Mouse (Mus musculus) limb, embryonic 10.5 days (tissue): Measurements from ENCODE around the gene Flvcr1. TPM values are rescaled to one million over a fixed set of nuclear protein-coding genes. Genes with fewer than 3 reads are reported as not detected.

Experiments used
- DNase-seq: peaks from one replicate; pipeline ENCODE4 v3.0.0-alpha.2; 2017; ENCODE audit warnings: low spot score
- H3K27ac ChIP-seq: fragments of 300-500 bp; sonication (generic); 2 replicates; pipeline ENCODE4 v1.5.1; 2016; ENCODE audit warnings: mild to moderate bottlenecking
- H3K27me3 ChIP-seq: fragments of 300-500 bp; sonication (generic); 2 replicates; pipeline ENCODE4 v1.6.1; 2016; ENCODE audit warnings: low read depth, mild to moderate bottlenecking; ENCODE audit not compliant: poor library complexity, severe bottlenecking
- H3K36me3 ChIP-seq: fragments of 300-500 bp; sonication (generic); 2 replicates; pipeline ENCODE4 v1.6.1; 2016; ENCODE audit warnings: mild to moderate bottlenecking, moderate library complexity
- H3K4me1 ChIP-seq: fragments of 300-500 bp; sonication (generic); 2 replicates; pipeline ENCODE4 v1.6.1; 2016
- H3K4me3 ChIP-seq: fragments of 300-500 bp; sonication (generic); 2 replicates; pipeline ENCODE4 v1.5.1; 2016; ENCODE audit warnings: mild to moderate bottlenecking, moderate library complexity
- H3K9me3 ChIP-seq: fragments of 300-500 bp; sonication (generic); replicated peaks from 2 replicates; pipeline ENCODE4 v1.6.1; 2016; ENCODE audit warnings: mild to moderate bottlenecking
- WGBS: fragments of 180-500 bp; shearing (Covaris S2); methylation state at CpG from one replicate; pipeline ENCODE4 v1.1.7; 2016; 5-methylcytosine and 5-hydroxymethylcytosine counted together
- polyA plus RNA-seq: library from polyadenylated mRNA; unstranded; fragments of >200 nt; fragmentation: Nextera tagmentation; extraction: Ambion mirVana; gene quantifications from 2 replicates; pipeline ENCODE4 v1.2.1, GENCODE M21; 2016

Flvcr1 gene
- polyA plus RNA-seq, 1 experiment from 2014 or later, result 6.9 TPM

DNA sequence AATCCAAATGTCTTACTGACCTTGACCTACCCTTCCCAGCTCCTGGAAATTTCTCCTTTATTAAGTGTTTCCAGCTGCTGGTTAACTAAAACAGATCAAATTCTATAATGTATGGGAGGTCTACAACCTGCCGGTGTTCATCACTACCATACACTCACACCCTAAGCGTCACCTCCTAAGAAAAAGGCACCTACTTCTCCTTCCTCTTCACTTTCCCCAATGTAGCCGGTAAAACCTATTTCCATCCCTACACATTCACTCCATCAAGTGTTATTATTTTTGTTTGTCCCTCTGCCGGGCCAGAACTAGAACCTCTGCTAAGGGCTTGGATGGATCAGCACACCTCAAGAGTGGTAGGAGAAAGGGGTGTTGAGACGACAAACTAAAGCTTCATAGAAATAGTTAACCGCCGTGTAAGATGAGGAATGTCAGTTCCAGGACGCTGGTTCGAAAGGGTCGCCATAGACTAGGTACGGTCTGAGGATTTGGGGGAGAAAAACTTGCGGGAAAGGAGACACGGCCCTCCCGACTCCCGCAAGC lies 36.4 kb upstream of the Flvcr1 start:
- peaks cover 26% of the 10 kb centered on the region for H3K4me1 ChIP-seq
- peak overlapping the region; percentile 94 for H3K27ac ChIP-seq
- 5% methylated on average over 15 of the region's 15 CpGs for WGBS
- H3K36me3 ChIP-seq, result peaks cover 30% of the 10 kb centered on the region
- peaks cover 9% of the 10 kb centered on the region for H3K27me3 ChIP-seq
- DNase-seq, result no peak
- H3K4me3 ChIP-seq, result peak overlapping the region; percentile 97
- H3K9me3 ChIP-seq, result no peaks in the 10 kb centered on the region

DNA sequence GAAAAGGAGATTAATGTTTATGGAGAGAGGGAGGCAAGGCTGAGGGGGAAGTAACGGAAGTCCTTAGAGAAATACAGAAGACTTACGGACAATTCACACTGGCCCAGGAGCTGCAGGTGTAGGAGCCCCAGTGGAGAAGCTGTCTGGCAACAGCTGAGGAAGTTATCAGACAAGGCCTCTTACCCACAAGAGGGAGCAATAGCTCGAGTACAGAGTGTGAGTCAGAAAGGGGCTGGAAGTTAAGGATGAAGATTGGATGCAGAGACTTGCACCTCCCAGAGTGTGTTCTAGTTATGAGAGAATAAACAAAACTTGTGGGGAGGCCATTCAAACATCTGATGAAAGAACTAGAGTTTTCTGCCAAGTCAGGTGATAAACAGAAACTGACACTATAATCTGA lies 31.5 kb upstream of the Flvcr1 start:
- 70% methylated on average over 3 of the region's 3 CpGs for WGBS

DNA sequence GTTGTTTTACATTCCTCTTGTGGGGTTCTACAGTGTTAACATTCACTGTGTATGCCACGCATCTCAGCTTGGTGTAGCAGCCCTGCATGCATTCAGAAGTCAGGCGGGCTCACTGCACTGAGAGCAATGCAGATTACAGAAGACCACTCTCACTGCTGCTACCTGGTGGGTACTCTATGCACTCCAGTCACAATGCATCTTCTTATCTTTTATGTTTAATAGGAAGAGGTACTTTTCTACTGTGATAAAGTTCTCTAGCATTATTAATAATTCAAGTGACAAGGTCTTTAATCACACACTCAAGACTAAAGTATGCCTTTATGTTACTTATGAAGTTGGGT lies 29.5 kb upstream of the Flvcr1 start:
- 79% methylated on average over 2 of the region's 2 CpGs for WGBS
- Histone ChIP-seq H3K36me3 (peaks cover 3% of the 10 kb centered on the region; the same call in 1 of the 2 replicates), H3K27ac (no peak overlapping the region), H3K9me3 (no peaks in the 10 kb centered on the region), H3K27me3 (no peaks in the 10 kb centered on the region), H3K4me3 (no peak overlapping the region), H3K4me1 (no peaks in the 10 kb centered on the region)
- no peak for DNase-seq

More for the DNA sequence above, 31.5 kb upstream of the Flvcr1 start:
- Histone ChIP-seq H3K27ac (no peak overlapping the region), H3K36me3 (peaks cover 3% of the 10 kb centered on the region; the same call in 1 of the 2 replicates), H3K4me1 (peaks cover 7% of the 10 kb centered on the region), H3K27me3 (peaks cover 9% of the 10 kb centered on the region), H3K4me3 (no peak overlapping the region), H3K9me3 (no peaks in the 10 kb centered on the region)
- no peak for DNase-seq

DNA sequence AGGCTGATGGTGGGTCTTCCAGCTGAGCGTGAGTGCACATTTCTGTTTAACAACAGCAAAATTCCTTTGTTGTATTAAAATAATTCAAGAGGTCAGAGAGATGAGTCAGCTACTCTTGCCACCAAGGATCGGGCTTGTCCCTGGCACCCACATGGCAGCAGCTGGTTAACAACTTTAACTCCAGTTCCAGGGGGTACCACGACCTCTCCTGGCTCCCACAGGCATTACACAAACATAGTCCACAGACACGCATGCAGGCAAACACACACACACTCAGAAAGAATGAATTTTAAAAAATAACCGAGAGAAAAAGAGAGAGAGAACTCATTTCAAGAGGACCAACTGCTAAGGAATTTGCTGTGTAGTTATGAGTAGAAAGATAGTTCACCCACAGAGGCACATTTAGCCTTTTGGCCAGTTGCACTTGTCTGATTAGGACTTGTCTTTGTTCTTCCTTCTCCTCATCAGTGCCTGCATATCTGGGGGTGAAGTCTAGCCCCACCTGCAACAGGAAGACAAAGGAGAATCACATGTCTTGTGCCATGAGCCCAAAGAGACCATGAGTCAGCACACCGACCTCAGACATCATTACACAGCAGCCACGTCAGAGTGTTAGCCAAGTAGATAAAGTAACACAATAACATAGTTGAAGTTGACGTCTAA lies 29.0 kb upstream of the Flvcr1 start:
- DNase-seq, result no peak
- Histone ChIP-seq H3K27ac (no peak overlapping the region), H3K27me3 (no peaks in the 10 kb centered on the region), H3K4me1 (no peaks in the 10 kb centered on the region), H3K36me3 (peaks cover 3% of the 10 kb centered on the region; the same call in 1 of the 2 replicates), H3K9me3 (no peaks in the 10 kb centered on the region), H3K4me3 (no peak overlapping the region)
- 79% methylated on average over 8 of the region's 8 CpGs for WGBS

GRCm38 (mm10) chr1:191053555-191053954 lies 27.6 kb upstream of the Flvcr1 start:
- WGBS, result 76% methylated on average over 3 of the region's 3 CpGs
- Histone ChIP-seq H3K9me3 (no peaks in the 10 kb centered on the region), H3K27me3 (no peaks in the 10 kb centered on the region), H3K36me3 (peaks cover 3% of the 10 kb centered on the region; the same call in 1 of the 2 replicates), H3K4me3 (no peak overlapping the region), H3K27ac (no peak overlapping the region), H3K4me1 (no peaks in the 10 kb centered on the region)
- DNase-seq, result no peak

GRCm38 (mm10) chr1:191046231-191046824 lies 20.4 kb upstream of the Flvcr1 start:
- DNase-seq, result no peak
- Histone ChIP-seq H3K4me3 (no peak overlapping the region), H3K27ac (no peak overlapping the region), H3K9me3 (no peaks in the 10 kb centered on the region), H3K4me1 (no peaks in the 10 kb centered on the region), H3K36me3 (no peaks in the 10 kb centered on the region), H3K27me3 (no peaks in the 10 kb centered on the region)
- 81% methylated on average over 7 of the region's 7 CpGs for WGBS

DNA sequence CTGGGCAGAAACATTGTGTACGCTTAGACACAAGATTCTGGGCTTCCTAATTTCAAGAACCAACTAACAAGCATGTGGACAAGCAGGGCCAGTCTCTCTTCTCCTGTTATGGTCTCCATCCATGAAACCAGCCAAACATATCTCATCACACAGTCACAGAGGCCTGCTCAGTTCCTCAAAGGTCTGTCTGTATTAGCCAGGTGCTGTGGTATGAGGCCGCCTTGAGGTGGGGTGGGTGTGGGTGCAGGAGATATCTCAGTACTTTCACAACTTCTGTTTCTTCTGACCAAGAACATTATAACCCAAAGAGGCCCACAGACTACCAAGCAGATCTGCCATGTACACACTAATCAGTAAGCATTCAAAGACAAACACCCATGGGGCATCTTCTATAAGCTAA lies 19.3 kb upstream of the Flvcr1 start:
- Histone ChIP-seq H3K4me3 (no peak overlapping the region), H3K27ac (no peak overlapping the region)
- WGBS, result 96% methylated on average over 2 of the region's 2 CpGs

GRCm38 (mm10) chr1:191042688-191043087 lies 16.7 kb upstream of the Flvcr1 start:
- Histone ChIP-seq H3K27ac (no peak overlapping the region), H3K4me1 (no peaks in the 10 kb centered on the region), H3K27me3 (no peaks in the 10 kb centered on the region), H3K4me3 (no peak overlapping the region), H3K36me3 (no peaks in the 10 kb centered on the region), H3K9me3 (no peaks in the 10 kb centered on the region)
- DNase-seq, result no peak
- WGBS, result 74% methylated on average over 3 of the region's 3 CpGs

More for the DNA sequence above, 19.3 kb upstream of the Flvcr1 start:
- Histone ChIP-seq H3K4me1 (no peaks in the 10 kb centered on the region), H3K9me3 (no peaks in the 10 kb centered on the region), H3K36me3 (no peaks in the 10 kb centered on the region), H3K27me3 (no peaks in the 10 kb centered on the region)
- no peak for DNase-seq

DNA sequence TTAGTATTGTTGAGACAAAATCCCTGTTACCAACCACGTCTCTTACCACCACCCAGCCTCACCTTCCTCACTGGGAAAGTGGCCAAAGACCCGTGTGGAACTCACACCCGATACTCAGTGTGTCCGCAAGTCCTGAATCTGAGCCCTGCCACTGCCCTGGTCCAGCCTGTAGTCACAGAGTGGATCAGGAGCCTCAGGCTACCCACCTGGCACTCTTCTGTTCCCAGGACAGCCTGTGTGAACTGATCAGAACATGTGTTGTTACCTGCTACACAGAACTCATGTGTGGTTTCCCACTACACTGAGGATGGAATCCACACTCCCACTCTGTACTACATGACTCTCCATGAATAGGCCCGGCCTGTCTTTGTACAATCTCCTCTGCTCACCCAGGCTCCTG lies 16.1 kb upstream of the Flvcr1 start:
- no peak overlapping the region for H3K4me3 ChIP-seq
- H3K27ac ChIP-seq, result no peak overlapping the region
- no peaks in the 10 kb centered on the region for H3K9me3 ChIP-seq
- no peaks in the 10 kb centered on the region for H3K27me3 ChIP-seq
- no peak for DNase-seq
- no peaks in the 10 kb centered on the region for H3K4me1 ChIP-seq
- H3K36me3 ChIP-seq, result no peaks in the 10 kb centered on the region
- 86% methylated on average over 5 of the region's 5 CpGs for WGBS

DNA sequence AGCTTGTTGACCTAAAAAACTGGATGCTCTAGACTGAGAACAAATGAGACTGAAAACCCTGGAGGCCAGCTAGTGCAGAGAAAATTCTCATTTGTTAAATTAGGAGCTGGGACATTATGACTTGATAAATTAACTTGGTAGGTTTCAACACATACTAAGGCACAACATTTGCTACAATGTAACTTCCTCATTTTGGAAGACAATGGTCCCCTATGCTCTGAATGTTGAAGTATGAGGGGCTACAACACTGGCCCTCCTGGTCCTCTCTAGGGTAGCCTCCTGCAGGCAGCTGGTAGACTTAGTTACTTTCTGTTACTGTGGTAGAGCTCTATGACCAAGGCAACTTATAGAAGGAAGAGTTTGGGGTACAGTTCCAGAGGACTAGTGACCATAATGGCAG lies 15.4 kb upstream of the Flvcr1 start:
- no peak for DNase-seq
- Histone ChIP-seq H3K36me3 (no peaks in the 10 kb centered on the region), H3K4me3 (no peak overlapping the region), H3K4me1 (no peaks in the 10 kb centered on the region), H3K9me3 (no peaks in the 10 kb centered on the region), H3K27ac (no peak overlapping the region), H3K27me3 (no peaks in the 10 kb centered on the region)

GRCm38 (mm10) chr1:191037999-191038398 lies 12.0 kb upstream of the Flvcr1 start:
- Histone ChIP-seq H3K27ac (no peak overlapping the region), H3K4me3 (no peak overlapping the region), H3K27me3 (no peaks in the 10 kb centered on the region), H3K36me3 (no peaks in the 10 kb centered on the region), H3K4me1 (no peaks in the 10 kb centered on the region), H3K9me3 (no peaks in the 10 kb centered on the region)
- no peak for DNase-seq
- WGBS, result 93% methylated on average over 4 of the region's 4 CpGs

DNA sequence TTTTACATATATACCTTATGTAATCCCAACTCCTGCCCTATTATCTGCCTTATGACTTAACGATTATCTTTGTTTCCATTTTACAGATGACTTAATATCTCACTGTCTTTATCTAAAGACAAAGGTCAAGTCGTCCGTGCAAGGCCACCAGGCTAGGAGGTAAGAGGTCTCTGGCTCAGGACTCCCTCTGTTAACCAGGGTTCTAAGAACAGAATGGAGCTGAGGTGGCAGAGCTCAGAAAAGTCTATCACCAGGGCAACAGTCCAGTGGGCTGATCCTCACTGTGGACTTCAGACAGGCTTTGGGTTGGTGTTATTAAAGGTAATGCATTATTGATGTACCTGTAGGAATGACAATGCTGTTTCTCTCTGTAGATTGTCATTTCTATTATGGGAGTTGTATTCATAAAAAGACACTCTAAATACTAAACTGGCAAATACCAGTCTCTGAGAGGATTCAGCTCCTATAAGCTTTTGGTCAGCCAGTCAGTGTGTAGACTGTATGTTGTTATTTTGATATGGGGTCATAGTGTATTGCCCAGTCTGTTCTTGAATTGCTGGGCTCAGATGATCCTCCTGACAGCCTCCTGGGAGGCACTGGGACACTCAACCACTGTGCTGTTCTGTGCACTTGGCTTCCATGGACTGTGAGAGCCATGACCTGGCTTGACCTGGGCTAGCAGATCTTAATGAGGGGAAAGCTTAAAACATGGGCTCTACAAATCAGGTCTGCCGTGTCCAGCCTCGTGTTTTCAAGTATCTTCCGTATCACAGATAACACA lies 10.8 kb upstream of the Flvcr1 start, which contains the start of gene Spata45:
TSS of gene Spata45 (plus strand) at position 86 of the 781 bp plus-strand sequence.
- H3K27ac ChIP-seq, result no peak within 1 kb of the TSS
- H3K27me3 ChIP-seq, result no peaks in the 10 kb centered on the region
- DNase-seq, result no peak
- no peak within 1 kb of the TSS for H3K4me3 ChIP-seq
- H3K9me3 ChIP-seq, result no peaks in the 10 kb centered on the region
- no peaks in the 10 kb centered on the region for H3K36me3 ChIP-seq
- H3K4me1 ChIP-seq, result no peaks in the 10 kb centered on the region
- 89% methylated on average over 6 of the region's 6 CpGs for WGBS

DNA sequence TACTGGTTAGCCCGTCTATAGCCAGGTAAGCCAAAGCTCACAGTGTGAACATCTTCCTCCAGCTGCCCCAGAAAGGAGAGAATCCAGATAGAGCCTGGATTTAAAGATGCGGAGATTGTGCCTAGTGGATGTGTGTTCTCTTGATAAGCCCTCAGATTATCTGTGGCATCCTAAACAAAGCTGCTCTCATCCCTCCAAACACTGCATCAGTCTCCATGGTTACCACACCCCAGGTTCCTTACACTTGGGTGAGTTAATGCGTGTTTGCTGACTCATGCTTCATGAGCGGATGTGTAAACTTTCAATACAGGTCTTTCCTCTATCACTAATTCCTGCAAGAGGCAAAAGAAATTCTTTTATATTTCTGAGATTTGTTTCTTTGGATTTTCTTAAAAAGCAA lies 9.7 kb upstream of the Flvcr1 start:
- 57% methylated on average over 4 of the region's 4 CpGs for WGBS
- no peak for DNase-seq
- Histone ChIP-seq H3K36me3 (no peaks in the 10 kb centered on the region), H3K27me3 (no peaks in the 10 kb centered on the region), H3K9me3 (no peaks in the 10 kb centered on the region), H3K4me3 (no peak overlapping the region), H3K27ac (no peak overlapping the region), H3K4me1 (no peaks in the 10 kb centered on the region)
